Mouse (Mus musculus) E14TG2a.4 (cell line): ENCODE results near the gene Relt.

ENCODE experiments used
- H3K27me3 ChIP-seq: 2 replicates; pipeline ENCODE4 v1.6.1; 2014; ENCODE audit warnings: low read length, control low read depth; ENCODE audit not compliant: insufficient read depth
- H3K36me3 ChIP-seq: 2 replicates; pipeline ENCODE4 v1.6.1; 2014; ENCODE audit warnings: low read length, control low read depth; ENCODE audit not compliant: insufficient read depth
- H3K4me1 ChIP-seq: replicated peaks from 2 replicates; pipeline ENCODE4 v1.6.1; 2014; ENCODE audit warnings: low read depth, low read length, control low read depth
- H3K4me3 ChIP-seq: replicated peaks from 2 replicates; pipeline ENCODE4 v1.5.1; 2014; ENCODE audit warnings: mild to moderate bottlenecking, low read length
- H3K9me3 ChIP-seq: 2 replicates; pipeline ENCODE4 v1.6.1; 2014; ENCODE audit warnings: low read length, control low read depth
- CTCF ChIP-seq: conservative IDR thresholded peaks from 2 replicates; pipeline ENCODE4 v1.5.1; 2014; ENCODE audit warnings: low read length
- NANOG ChIP-seq: IDR thresholded peaks from 2 replicates; pipeline ENCODE4 v1.6.1; 2014; ENCODE audit warnings: borderline replicate concordance, low read length, mixed read lengths
- POU5F1 ChIP-seq: IDR thresholded peaks from 2 replicates; pipeline ENCODE4 v1.6.1; 2014; ENCODE audit warnings: low read length, borderline replicate concordance

Relt gene

GRCm38 (mm10) chr7:100869877-100870629, 6.8 kb upstream of the Relt start:
- no peaks in the 10 kb centered on the region for H3K27me3 ChIP-seq
- peaks cover 23% of the 10 kb centered on the region for H3K36me3 ChIP-seq
- H3K9me3 ChIP-seq = no peaks in the 10 kb centered on the region
- peaks cover 24% of the 10 kb centered on the region for H3K4me1 ChIP-seq
- H3K4me3 ChIP-seq = no peak overlapping the region
- TF ChIP-seq NANOG (no peak), POU5F1 (no peak), CTCF (no peak)

- Histone ChIP-seq H3K9me3 (no peaks in the 10 kb centered on the region), H3K4me3 (no peak overlapping the region), H3K27me3 (no peaks in the 10 kb centered on the region), H3K36me3 (peaks cover 14% of the 10 kb centered on the region), H3K4me1 (peaks cover 24% of the 10 kb centered on the region)
- TF ChIP-seq POU5F1 = no peak
- TF ChIP-seq NANOG = no peak
- no peak for TF ChIP-seq CTCF
Observed at GRCm38 (mm10) chr7:100868551-100868950, 5.3 kb upstream of the Relt start.

GRCm38 (mm10) chr7:100867561-100867960, 4.3 kb upstream of the Relt start:
- Histone ChIP-seq H3K4me3 (no peak overlapping the region), H3K27me3 (no peaks in the 10 kb centered on the region), H3K4me1 (peaks cover 22% of the 10 kb centered on the region), H3K36me3 (peaks cover 4% of the 10 kb centered on the region), H3K9me3 (no peaks in the 10 kb centered on the region)
- TF ChIP-seq NANOG (no peak), CTCF (no peak), POU5F1 (no peak)

- H3K4me1 ChIP-seq = peaks cover 20% of the 10 kb centered on the region
- no peaks in the 10 kb centered on the region for H3K36me3 ChIP-seq
- H3K9me3 ChIP-seq = no peaks in the 10 kb centered on the region
- H3K4me3 ChIP-seq = no peak overlapping the region
- H3K27me3 ChIP-seq = no peaks in the 10 kb centered on the region; the same call in 1 of the 2 replicates
- TF ChIP-seq CTCF (peak; percentile 76), POU5F1 (no peak), NANOG (no peak)
Observed at GRCm38 (mm10) chr7:100866675-100867074, 3.4 kb upstream of the Relt start.

- no peaks in the 10 kb centered on the region for H3K9me3 ChIP-seq
- H3K4me1 ChIP-seq = peaks cover 50% of the 10 kb centered on the region
- H3K4me3 ChIP-seq = peak overlapping the region; percentile 93
- H3K36me3 ChIP-seq = 0 out of 2 replicates have a peak, but pooled peaks cover 14% of the 10 kb centered on the region
- no peaks in the 10 kb centered on the region; the same call in 1 of the 2 replicates for H3K27me3 ChIP-seq
- no peak for TF ChIP-seq POU5F1
- no peak for TF ChIP-seq NANOG
- TF ChIP-seq CTCF = no peak
Observed at GRCm38 (mm10) chr7:100862353-100862752, 893 bp downstream of the Relt start.

GRCm38 (mm10) chr7:100861209-100861608, 2.0 kb downstream of the Relt start:
- H3K4me3 ChIP-seq = no peak overlapping the region
- H3K36me3 ChIP-seq = 0 out of 2 replicates have a peak, but pooled peaks cover 14% of the 10 kb centered on the region
- TF ChIP-seq NANOG (no peak), POU5F1 (no peak), CTCF (no peak)
- H3K9me3 ChIP-seq = no peaks in the 10 kb centered on the region
- no peaks in the 10 kb centered on the region; the same call in 1 of the 2 replicates for H3K27me3 ChIP-seq
- H3K4me1 ChIP-seq = peaks cover 60% of the 10 kb centered on the region

GRCm38 (mm10) chr7:100860450-100860849, 2.8 kb downstream of the Relt start:
- TF ChIP-seq CTCF (no peak), NANOG (no peak), POU5F1 (no peak)
- H3K4me1 ChIP-seq = peaks cover 68% of the 10 kb centered on the region
- H3K27me3 ChIP-seq = no peaks in the 10 kb centered on the region; the same call in 1 of the 2 replicates
- H3K4me3 ChIP-seq = no peak overlapping the region
- 0 out of 2 replicates have a peak, but pooled peaks cover 14% of the 10 kb centered on the region for H3K36me3 ChIP-seq
- no peaks in the 10 kb centered on the region for H3K9me3 ChIP-seq

GRCm38 (mm10) chr7:100855795-100856573, 7.3 kb downstream of the Relt start:
- H3K4me3 ChIP-seq = no peak overlapping the region
- TF ChIP-seq POU5F1 (no peak), NANOG (no peak), CTCF (no peak)

More at GRCm38 (mm10) chr7:100855795-100856573, 7.3 kb downstream of the Relt start:
- Histone ChIP-seq H3K36me3 (peaks cover 28% of the 10 kb centered on the region), H3K9me3 (no peaks in the 10 kb centered on the region), H3K4me1 (peaks cover 85% of the 10 kb centered on the region), H3K27me3 (no peaks in the 10 kb centered on the region)
